Mouse (Mus musculus) myocyte (in vitro differentiated cells): ENCODE measurements around the gene Nfe2l1.

Experiments
- CEBPB ChIP-seq: IDR thresholded peaks from 2 replicates; pipeline ENCODE4 v1.6.1; 2011; ENCODE audit warnings: mild to moderate bottlenecking, moderate library complexity; ENCODE audit not compliant: poor library complexity, insufficient read depth, severe bottlenecking
- E2F4 ChIP-seq: IDR thresholded peaks from one replicate; pipeline ENCODE4 v1.6.1; 2011; ENCODE audit warnings: mild to moderate bottlenecking, control low read depth, moderate library complexity; ENCODE audit not compliant: insufficient read depth
- MAX ChIP-seq: IDR thresholded peaks from one replicate; pipeline ENCODE4 v1.6.1; 2011; ENCODE audit warnings: low read depth, mild to moderate bottlenecking, control low read depth
- MYOD1 ChIP-seq, 3 experiments: IDR thresholded peaks; one replicate each; pipeline ENCODE4 v1.6.1; 2011; ENCODE audit warnings: control low read depth in 2 of 3, low read depth in 2 of 3, mild to moderate bottlenecking in 2 of 3, moderate library complexity in 1 of 3; ENCODE audit not compliant: insufficient read length in 2 of 3, control insufficient read depth in 1 of 3
- POLR2A ChIP-seq: IDR thresholded peaks from one replicate; pipeline ENCODE4 v1.6.1; 2011; ENCODE audit warnings: low read depth, mild to moderate bottlenecking, control low read depth, moderate library complexity; ENCODE audit not compliant: insufficient read length
- POLR2AphosphoS2 ChIP-seq: IDR thresholded peaks from one replicate; pipeline ENCODE4 v1.6.1; 2011; ENCODE audit warnings: low read depth, control low read depth; ENCODE audit not compliant: insufficient read length
- REST ChIP-seq: IDR thresholded peaks from one replicate; pipeline ENCODE4 v1.6.1; 2011; ENCODE audit warnings: mild to moderate bottlenecking, control low read depth, moderate library complexity; ENCODE audit not compliant: insufficient read depth, insufficient read length
- SRF ChIP-seq: IDR thresholded peaks from one replicate; pipeline ENCODE4 v1.6.1; 2011; ENCODE audit warnings: low read depth; ENCODE audit not compliant: control insufficient read depth, insufficient read length
- TCF12 ChIP-seq: IDR thresholded peaks from one replicate; pipeline ENCODE4 v1.6.1; 2011; ENCODE audit warnings: mild to moderate bottlenecking, control low read depth; ENCODE audit not compliant: poor library complexity, insufficient read depth, severe bottlenecking
- TCF3 ChIP-seq: IDR thresholded peaks from one replicate; pipeline ENCODE4 v1.6.1; 2011; ENCODE audit warnings: low read depth, control low read depth; ENCODE audit not compliant: insufficient read length

GRCm38 (mm10) chr11:96776068-96776467 is 53.7 kb downstream of the Nfe2l1 start:
- no peak for TF ChIP-seq SRF
- TF ChIP-seq E2F4: no peak
- no peak for TF ChIP-seq MAX
- TF ChIP-seq POLR2A: no peak
- TF ChIP-seq REST: no peak
- no peak for TF ChIP-seq TCF12
- TF ChIP-seq TCF3: no peak
- no peak for TF ChIP-seq POLR2AphosphoS2
- no peak for TF ChIP-seq MYOD1 (IDR thresholded peaks at IDR 0.05; ENCODE audit: control insufficient read depth in 1 of 3, insufficient read length in 2 of 3, low read depth in 2 of 3)
- no peak for TF ChIP-seq CEBPB
